Mouse (Mus musculus) forebrain, embryonic 16.5 days (tissue): ENCODE results near the gene Rprml. TPM values are rescaled to one million over a fixed set of nuclear protein-coding genes. Genes with fewer than 3 reads are reported as not detected.

ENCODE experiments used
- ATAC-seq: fragments of 200-750 bp; cut with Nextera tagmentation; 2 replicates; pipeline ENCODE4 v1.8.0; 2017; ENCODE audit warnings: mild to moderate bottlenecking, moderate library complexity
- H3K27ac ChIP-seq: fragments of 300-500 bp; sonication (generic); 2 replicates; pipeline ENCODE4 v1.5.1; 2014; ENCODE audit warnings: low read length, control low read depth
- H3K27me3 ChIP-seq: fragments of 300-500 bp; sonication (generic); replicated peaks from 2 replicates; pipeline ENCODE4 v1.6.1; 2014; ENCODE audit warnings: low read length; ENCODE audit not compliant: control insufficient read depth, insufficient read depth
- H3K36me3 ChIP-seq: fragments of 300-500 bp; sonication (generic); 2 replicates; pipeline ENCODE4 v1.6.1; 2014; ENCODE audit not compliant: control insufficient read depth, insufficient read depth
- H3K4me1 ChIP-seq: fragments of 300-500 bp; sonication (generic); replicated peaks from 2 replicates; pipeline ENCODE4 v1.6.1; 2014; ENCODE audit warnings: low read length; ENCODE audit not compliant: control insufficient read depth, insufficient read depth
- H3K4me2 ChIP-seq: fragments of 300-500 bp; sonication (generic); 2 replicates; pipeline ENCODE4 v1.6.1; 2014; ENCODE audit warnings: mild to moderate bottlenecking, low read length, control low read depth
- H3K4me3 ChIP-seq: fragments of 300-500 bp; sonication (generic); replicated peaks from 2 replicates; pipeline ENCODE4 v1.5.1; 2014; ENCODE audit warnings: mild to moderate bottlenecking, low read length, control low read depth
- H3K9ac ChIP-seq: fragments of 300-500 bp; sonication (generic); replicated peaks from 2 replicates; pipeline ENCODE4 v1.6.1; 2014; ENCODE audit warnings: low read depth, low read length, control low read depth
- H3K9me3 ChIP-seq: fragments of 300-500 bp; sonication (generic); 2 replicates; pipeline ENCODE4 v1.6.1; 2016; ENCODE audit warnings: low read length; ENCODE audit not compliant: control insufficient read depth
- WGBS: fragments of 180-500 bp; shearing (Covaris S2); extraction: QIAGEN DNeasy Blood & Tissue Kit; methylation state at CpG from one replicate; pipeline ENCODE4 v1.1.7; 2014; 5-methylcytosine and 5-hydroxymethylcytosine counted together
- polyA plus RNA-seq: library from polyadenylated mRNA; unstranded; fragments of >200 nt; fragmentation: Nextera tagmentation; extraction: Ambion mirVana; gene quantifications from 2 replicates; pipeline ENCODE4 v1.2.1, GENCODE M21; 2015

Gene Rprml
- polyA plus RNA-seq, 1 experiment from 2014 or later = 16.3 TPM

- no peak overlapping the region for H3K4me2 ChIP-seq
- 2% methylated on average over 10 of the region's 10 CpGs for WGBS
Measured at GRCm38 (mm10) chr11:103639407-103639946, 9.9 kb upstream of the Rprml start.

GRCm38 (mm10) chr11:103643211-103643610 is 6.2 kb upstream of the Rprml start:
- H3K4me2 ChIP-seq = no peak overlapping the region
- WGBS = 56% methylated on average over 9 of the region's 9 CpGs
- H3K27me3 ChIP-seq = peaks cover 37% of the 10 kb centered on the region
- 0 out of 2 replicates have a peak, but pooled peaks cover 2% of the 10 kb centered on the region for H3K9me3 ChIP-seq
- ATAC-seq = no peak
- no peaks in the 10 kb centered on the region for H3K4me1 ChIP-seq
- H3K9ac ChIP-seq = no peak overlapping the region
- H3K27ac ChIP-seq = no peak overlapping the region
- H3K36me3 ChIP-seq = no peaks in the 10 kb centered on the region
- no peak overlapping the region for H3K4me3 ChIP-seq

More at GRCm38 (mm10) chr11:103639407-103639946, 9.9 kb upstream of the Rprml start:
- 0 out of 2 replicates have a peak, but pooled peaks cover under 1% of the 10 kb centered on the region for H3K9me3 ChIP-seq
- H3K27me3 ChIP-seq = peaks cover 20% of the 10 kb centered on the region; the same call in 1 of the 2 replicates
- H3K27ac ChIP-seq = no peak overlapping the region
- no peaks in the 10 kb centered on the region for H3K36me3 ChIP-seq
- H3K4me3 ChIP-seq = no peak overlapping the region
- H3K9ac ChIP-seq = no peak overlapping the region
- ATAC-seq = no peak
- H3K4me1 ChIP-seq = no peaks in the 10 kb centered on the region

GRCm38 (mm10) chr11:103645731-103646130 is 3.6 kb upstream of the Rprml start:
- 89% methylated on average over 8 of the region's 8 CpGs for WGBS
- no peak overlapping the region for H3K4me2 ChIP-seq
- no peaks in the 10 kb centered on the region for H3K36me3 ChIP-seq
- no peak overlapping the region for H3K27ac ChIP-seq
- H3K9ac ChIP-seq = no peak overlapping the region
- no peak for ATAC-seq
- no peak overlapping the region for H3K4me3 ChIP-seq
- H3K9me3 ChIP-seq = 0 out of 2 replicates have a peak, but pooled peaks cover 2% of the 10 kb centered on the region
- H3K27me3 ChIP-seq = peaks cover 44% of the 10 kb centered on the region
- H3K4me1 ChIP-seq = peaks cover 16% of the 10 kb centered on the region

- Histone ChIP-seq H3K9me3 (0 out of 2 replicates have a peak, but pooled peaks cover 2% of the 10 kb centered on the region), H3K4me3 (no peak overlapping the region), H3K4me1 (peaks cover 16% of the 10 kb centered on the region), H3K4me2 (no peak overlapping the region), H3K9ac (no peak overlapping the region), H3K27ac (no peak overlapping the region), H3K27me3 (peaks cover 48% of the 10 kb centered on the region), H3K36me3 (no peaks in the 10 kb centered on the region)
- ATAC-seq = no peak
- WGBS = 83% methylated on average over 6 of the region's 6 CpGs
Measured at GRCm38 (mm10) chr11:103646301-103646700, 3.1 kb upstream of the Rprml start.

GRCm38 (mm10) chr11:103647921-103648620 is 1.3 kb upstream of the Rprml start:
- Histone ChIP-seq H3K27ac (no peak overlapping the region), H3K9me3 (0 out of 2 replicates have a peak, but pooled peaks cover 2% of the 10 kb centered on the region), H3K9ac (no peak overlapping the region), H3K36me3 (no peaks in the 10 kb centered on the region), H3K27me3 (peaks cover 61% of the 10 kb centered on the region), H3K4me1 (peaks cover 16% of the 10 kb centered on the region), H3K4me2 (no peak overlapping the region), H3K4me3 (no peak overlapping the region)
- WGBS = 13% methylated on average over 11 of the region's 11 CpGs
- ATAC-seq = no peak

- H3K36me3 ChIP-seq = no peaks in the 10 kb centered on the region
- H3K4me1 ChIP-seq = peaks cover 16% of the 10 kb centered on the region
- H3K27me3 ChIP-seq = peaks cover 64% of the 10 kb centered on the region
- 0 out of 2 replicates have a peak, but pooled peaks cover 2% of the 10 kb centered on the region for H3K9me3 ChIP-seq
- H3K4me3 ChIP-seq = no peak overlapping the region
- WGBS = 23% methylated on average over 7 of the region's 7 CpGs
- H3K27ac ChIP-seq = no peak overlapping the region
- no peak overlapping the region for H3K4me2 ChIP-seq
- H3K9ac ChIP-seq = no peak overlapping the region
- no peak for ATAC-seq
Measured at GRCm38 (mm10) chr11:103648656-103649055, 714 bp upstream of the Rprml start.

- Histone ChIP-seq H3K4me3 (peak overlapping the region; percentile 42), H3K27me3 (peaks cover 70% of the 10 kb centered on the region), H3K4me2 (peak overlapping the region; percentile 62), H3K4me1 (peaks cover 16% of the 10 kb centered on the region), H3K9ac (peak overlapping the region; percentile 43; the same call in 1 of the 2 replicates), H3K36me3 (no peaks in the 10 kb centered on the region), H3K27ac (no peak overlapping the region), H3K9me3 (no peaks in the 10 kb centered on the region)
- 2% methylated on average over 37 of the region's 37 CpGs for WGBS
- ATAC-seq = no peak
Measured at GRCm38 (mm10) chr11:103649983-103650493, 668 bp downstream of the Rprml start.

- Histone ChIP-seq H3K27ac (no peak overlapping the region), H3K27me3 (peaks cover 77% of the 10 kb centered on the region), H3K9me3 (no peaks in the 10 kb centered on the region), H3K36me3 (no peaks in the 10 kb centered on the region), H3K4me1 (peaks cover 20% of the 10 kb centered on the region), H3K4me3 (no peak overlapping the region), H3K4me2 (no peak overlapping the region), H3K9ac (no peak overlapping the region)
- ATAC-seq = no peak
- WGBS = 76% methylated on average over 6 of the region's 6 CpGs
Measured at GRCm38 (mm10) chr11:103651426-103651825, 2.1 kb downstream of the Rprml start.

GRCm38 (mm10) chr11:103653359-103653965 is 4.1 kb downstream of the Rprml start:
- no peaks in the 10 kb centered on the region for H3K36me3 ChIP-seq
- no peak overlapping the region for H3K27ac ChIP-seq
- WGBS = 63% methylated on average over 10 of the region's 10 CpGs
- H3K4me1 ChIP-seq = peaks cover 22% of the 10 kb centered on the region
- H3K9ac ChIP-seq = no peak overlapping the region
- no peaks in the 10 kb centered on the region for H3K9me3 ChIP-seq
- H3K27me3 ChIP-seq = peaks cover 57% of the 10 kb centered on the region
- no peak for ATAC-seq
- H3K4me2 ChIP-seq = no peak overlapping the region
- no peak overlapping the region for H3K4me3 ChIP-seq
